Mouse (Mus musculus): Measurements from ENCODE around the gene Dbndd2. TPM values are rescaled to one million over a fixed set of nuclear protein-coding genes. Genes with fewer than 3 reads are reported as not detected.

The Dbndd2 gene
- total and polyA plus RNA-seq, 2 experiments from 2014 or later: 16.9 to 22.3 TPM

GRCm38 (mm10) chr2:164443051-164443437 lies 42.9 kb upstream of the Dbndd2 start:
- peak overlapping the region; percentile 68 for H3K4me3 ChIP-seq (ENCODE audit: low read depth, low read length)
- peaks cover 42% of the 10 kb centered on the region for H3K27me3 ChIP-seq (ENCODE audit: control insufficient read depth, insufficient read depth, low read length)
- DNase-seq (ENCODE audit: low spot score) (peak; percentile 70), ATAC-seq (ENCODE audit: insufficient read depth, low read depth) (peak; percentile 90)
- peak overlapping the region; percentile 67 for H3K9ac ChIP-seq (replicated peaks; ENCODE audit: low read depth, low read length)
- TF ChIP-seq CTCF (IDR thresholded peaks at IDR 0.05; ENCODE audit: low read depth) (no peak), EP300 (IDR thresholded peaks at IDR 0.05; ENCODE audit: low read depth) (no peak)
- H3K4me1 ChIP-seq (ENCODE audit: control insufficient read depth, insufficient read depth): peaks cover 18% of the 10 kb centered on the region; the same call in 1 of the 2 replicates
- H3K36me3 ChIP-seq (replicated peaks; ENCODE audit: control insufficient read depth, insufficient read depth, low read length): no peaks in the 10 kb centered on the region
- WGBS: under 1% methylated on average over 26 of the region's 26 CpGs
- H3K27ac ChIP-seq (ENCODE audit: low read depth): peak overlapping the region; percentile 78
- no peaks in the 10 kb centered on the region for H3K9me3 ChIP-seq (replicated peaks; ENCODE audit: control insufficient read depth, low read length)
- H3K4me2 ChIP-seq (ENCODE audit: low read depth, low read length): peak overlapping the region; percentile 87

GRCm38 (mm10) chr2:164443460-164444000 lies 42.4 kb upstream of the Dbndd2 start, which contains the start of gene Sdc4:
Gene Sdc4 (minus strand): TSS chr2:164443887.
- peaks cover 15% of the 10 kb centered on the region; the same call in 1 of the 2 replicates for H3K4me1 ChIP-seq (ENCODE audit: control insufficient read depth, insufficient read depth)
- H3K27ac ChIP-seq (ENCODE audit: low read depth): peak within 1 kb of the TSS; percentile 78
- H3K9ac ChIP-seq (replicated peaks; ENCODE audit: low read depth, low read length): peak within 1 kb of the TSS; percentile 67
- peak within 1 kb of the TSS; percentile 87 for H3K4me2 ChIP-seq (ENCODE audit: low read depth, low read length)
- ATAC-seq (ENCODE audit: insufficient read depth, low read depth): no peak
- no peaks in the 10 kb centered on the region for H3K36me3 ChIP-seq (replicated peaks; ENCODE audit: control insufficient read depth, insufficient read depth, low read length)
- H3K27me3 ChIP-seq (ENCODE audit: control insufficient read depth, insufficient read depth, low read length): peaks cover 43% of the 10 kb centered on the region
- no peak for DNase-seq (ENCODE audit: low spot score)
- H3K9me3 ChIP-seq (replicated peaks; ENCODE audit: control insufficient read depth, low read length): no peaks in the 10 kb centered on the region
- TF ChIP-seq EP300 (IDR thresholded peaks at IDR 0.05; ENCODE audit: low read depth): no peak
- no peak for TF ChIP-seq CTCF (IDR thresholded peaks at IDR 0.05; ENCODE audit: low read depth)
- peak within 1 kb of the TSS; percentile 68 for H3K4me3 ChIP-seq (ENCODE audit: low read depth, low read length)
- 17% methylated on average over 18 of the region's 18 CpGs for WGBS

GRCm38 (mm10) chr2:164444701-164445100 lies 41.2 kb upstream of the Dbndd2 start:
- no peaks in the 10 kb centered on the region for H3K36me3 ChIP-seq (replicated peaks; ENCODE audit: control insufficient read depth, insufficient read depth, low read length)
- H3K4me1 ChIP-seq (ENCODE audit: control insufficient read depth, insufficient read depth): peaks cover 10% of the 10 kb centered on the region; the same call in 1 of the 2 replicates
- 82% methylated on average over 2 of the region's 2 CpGs for WGBS
- H3K4me2 ChIP-seq (ENCODE audit: low read depth, low read length): no peak overlapping the region
- no peak for TF ChIP-seq CTCF (IDR thresholded peaks at IDR 0.05; ENCODE audit: low read depth)
- no peak for TF ChIP-seq EP300 (IDR thresholded peaks at IDR 0.05; ENCODE audit: low read depth)
- no peak overlapping the region for H3K27ac ChIP-seq (ENCODE audit: low read depth)
- H3K9me3 ChIP-seq (replicated peaks; ENCODE audit: control insufficient read depth, low read length): no peaks in the 10 kb centered on the region
- no peak for DNase-seq (ENCODE audit: low spot score)
- no peak overlapping the region for H3K4me3 ChIP-seq (ENCODE audit: low read depth, low read length)
- no peak for ATAC-seq (ENCODE audit: insufficient read depth, low read depth)
- H3K9ac ChIP-seq (replicated peaks; ENCODE audit: low read depth, low read length): no peak overlapping the region
- peaks cover 49% of the 10 kb centered on the region for H3K27me3 ChIP-seq (ENCODE audit: control insufficient read depth, insufficient read depth, low read length)

- H3K36me3 ChIP-seq (replicated peaks; ENCODE audit: control insufficient read depth, insufficient read depth, low read length): no peaks in the 10 kb centered on the region
- no peak overlapping the region for H3K9ac ChIP-seq (replicated peaks; ENCODE audit: low read depth, low read length)
- ATAC-seq (ENCODE audit: insufficient read depth, low read depth) (no peak), DNase-seq (ENCODE audit: low spot score) (no peak)
- H3K9me3 ChIP-seq (replicated peaks; ENCODE audit: control insufficient read depth, low read length): no peaks in the 10 kb centered on the region
- H3K4me2 ChIP-seq (ENCODE audit: low read depth, low read length): no peak overlapping the region
- TF ChIP-seq CTCF (IDR thresholded peaks at IDR 0.05; ENCODE audit: low read depth) (no peak), EP300 (IDR thresholded peaks at IDR 0.05; ENCODE audit: low read depth) (no peak)
- 72% methylated on average over 3 of the region's 3 CpGs for WGBS
- peaks cover 10% of the 10 kb centered on the region; the same call in 1 of the 2 replicates for H3K4me1 ChIP-seq (ENCODE audit: control insufficient read depth, insufficient read depth)
- peaks cover 49% of the 10 kb centered on the region for H3K27me3 ChIP-seq (ENCODE audit: control insufficient read depth, insufficient read depth, low read length)
- no peak overlapping the region for H3K27ac ChIP-seq (ENCODE audit: low read depth)
- no peak overlapping the region for H3K4me3 ChIP-seq (ENCODE audit: low read depth, low read length)
These were observed 40.4 kb upstream of the Dbndd2 start for GRCm38 (mm10) chr2:164445399-164446085.

GRCm38 (mm10) chr2:164446086-164446469 lies 39.8 kb upstream of the Dbndd2 start:
- no peaks in the 10 kb centered on the region for H3K36me3 ChIP-seq (replicated peaks; ENCODE audit: control insufficient read depth, insufficient read depth, low read length)
- H3K4me2 ChIP-seq (ENCODE audit: low read depth, low read length): no peak overlapping the region
- H3K4me1 ChIP-seq (ENCODE audit: control insufficient read depth, insufficient read depth): peaks cover 10% of the 10 kb centered on the region; the same call in 1 of the 2 replicates
- WGBS: 79% methylated on average over 3 of the region's 3 CpGs
- H3K9ac ChIP-seq (replicated peaks; ENCODE audit: low read depth, low read length): no peak overlapping the region
- no peaks in the 10 kb centered on the region for H3K9me3 ChIP-seq (replicated peaks; ENCODE audit: control insufficient read depth, low read length)
- no peak overlapping the region for H3K27ac ChIP-seq (ENCODE audit: low read depth)
- H3K27me3 ChIP-seq (ENCODE audit: control insufficient read depth, insufficient read depth, low read length): peaks cover 46% of the 10 kb centered on the region
- ATAC-seq (ENCODE audit: insufficient read depth, low read depth) (no peak), DNase-seq (ENCODE audit: low spot score) (no peak)
- TF ChIP-seq CTCF (IDR thresholded peaks at IDR 0.05; ENCODE audit: low read depth) (no peak), EP300 (IDR thresholded peaks at IDR 0.05; ENCODE audit: low read depth) (no peak)
- no peak overlapping the region for H3K4me3 ChIP-seq (ENCODE audit: low read depth, low read length)
